Mouse (Mus musculus): ENCODE measurements around the gene Tgm6. TPM values are rescaled to one million over a fixed set of nuclear protein-coding genes. Genes with fewer than 3 reads are reported as not detected.
A peak's percentile ranks its signal among the peaks of the same experiment; 100 is the strongest.

Gene Tgm6
- total RNA-seq, 4 experiments from 2014 or later, result not detected

DNA sequence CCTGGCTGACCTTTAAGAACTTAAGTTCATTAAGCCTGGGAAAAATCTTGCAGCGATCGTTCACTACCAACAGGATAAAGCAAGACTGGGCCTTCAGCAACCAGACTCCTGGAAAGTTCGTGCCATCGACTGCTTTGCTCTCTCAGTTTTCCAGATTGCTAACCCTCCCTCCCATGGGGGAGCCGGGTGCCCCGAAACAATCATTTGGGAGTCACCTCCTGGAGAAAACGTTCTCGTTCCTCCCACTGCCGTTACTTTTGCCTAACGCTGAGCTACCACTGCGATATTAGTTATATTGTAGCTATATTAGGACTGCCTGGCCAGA, 66.1 kb downstream of the Tgm6 start:
- DNase-seq (ENCODE audit: low spot score), result no peak

DNA sequence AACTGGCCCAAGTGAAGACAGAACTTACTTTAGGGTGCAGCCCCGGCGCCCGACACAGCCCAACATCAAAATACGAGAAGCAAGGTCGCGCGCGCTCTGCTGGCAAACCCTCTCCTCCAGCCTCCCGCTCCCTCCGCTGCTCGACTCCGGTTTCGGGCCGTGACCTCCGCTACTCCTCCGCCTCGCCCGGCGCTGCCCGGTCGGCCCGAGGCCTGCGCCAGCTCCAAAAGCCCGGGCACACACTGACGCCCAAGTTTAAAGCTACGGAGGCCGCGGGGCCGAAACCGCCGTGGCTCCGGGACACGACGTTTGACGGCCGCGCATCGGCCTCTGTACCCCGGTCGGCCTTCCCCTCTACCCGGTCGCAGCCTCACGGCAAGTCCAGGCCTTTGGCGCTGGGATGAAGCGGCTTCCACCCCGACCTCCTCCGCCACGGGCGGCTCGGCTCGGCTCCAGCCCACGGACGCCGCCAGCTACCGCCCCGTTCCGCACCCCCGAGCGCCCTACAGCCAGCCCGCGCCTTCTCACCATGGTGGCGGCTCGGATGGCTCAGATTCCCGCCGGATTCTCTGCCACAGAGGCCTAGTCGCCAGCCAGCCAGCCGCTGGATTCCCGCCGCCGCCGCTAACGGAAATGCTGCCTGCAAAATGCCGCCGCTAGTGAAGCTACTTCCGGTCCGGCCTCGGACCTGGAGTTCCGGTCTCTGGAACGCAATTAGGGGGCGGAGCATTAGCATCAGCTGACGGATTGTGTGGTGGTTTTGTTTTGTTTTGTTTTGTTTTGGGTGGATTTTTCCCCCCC, 66.7 kb downstream of the Tgm6 start, which contains the start of gene Snrpb:
Snrpb (minus strand) TSS at position 698 of the 801 bp plus-strand sequence.
- peak; percentile 92 for DNase-seq (ENCODE audit: low spot score)

DNA sequence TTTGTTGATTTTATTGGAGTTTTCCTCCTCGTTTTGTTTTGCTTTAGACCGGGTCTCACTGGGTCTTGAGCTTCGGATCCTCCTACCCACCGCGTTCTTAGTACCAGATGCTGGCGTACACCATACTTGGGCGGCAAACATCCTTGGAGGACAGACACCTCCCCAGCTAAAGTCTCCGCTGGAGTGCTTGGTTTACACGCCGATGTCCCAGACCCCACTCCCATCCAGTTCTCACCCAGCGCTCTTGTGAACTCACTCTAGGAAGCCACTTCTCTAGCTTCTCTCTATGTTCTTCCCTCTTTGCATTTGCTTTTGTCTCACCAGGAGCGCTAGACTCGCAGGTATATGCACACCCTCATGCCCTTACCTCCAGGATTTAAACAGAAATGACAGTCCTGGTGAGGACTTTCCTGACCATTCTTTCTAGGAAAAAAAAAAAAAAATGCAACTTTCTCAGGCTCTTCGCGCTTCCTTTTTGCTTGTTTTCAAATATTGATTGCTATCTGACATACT, 67.3 kb downstream of the Tgm6 start:
- DNase-seq (ENCODE audit: low spot score), result no peak

DNA sequence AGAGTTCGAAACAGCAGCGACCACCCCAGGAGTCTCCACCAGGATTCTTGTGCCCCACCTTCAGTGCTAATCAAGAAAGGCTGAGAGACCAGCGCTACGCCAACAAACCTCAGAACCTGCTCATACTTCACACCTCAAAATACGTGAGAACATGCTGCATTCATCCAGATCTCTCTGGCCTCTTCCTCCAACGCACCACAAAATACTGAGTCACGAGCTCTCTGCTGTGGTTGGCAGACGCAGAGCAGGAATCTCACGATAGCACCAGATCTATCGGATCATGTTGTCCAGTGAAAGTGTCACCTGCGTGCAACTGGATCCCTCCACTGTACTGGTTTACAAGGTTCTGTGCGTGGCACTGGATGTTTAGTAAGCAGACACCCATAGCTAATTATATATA, 76.2 kb downstream of the Tgm6 start:
- no peak for DNase-seq (ENCODE audit: low spot score)

DNA sequence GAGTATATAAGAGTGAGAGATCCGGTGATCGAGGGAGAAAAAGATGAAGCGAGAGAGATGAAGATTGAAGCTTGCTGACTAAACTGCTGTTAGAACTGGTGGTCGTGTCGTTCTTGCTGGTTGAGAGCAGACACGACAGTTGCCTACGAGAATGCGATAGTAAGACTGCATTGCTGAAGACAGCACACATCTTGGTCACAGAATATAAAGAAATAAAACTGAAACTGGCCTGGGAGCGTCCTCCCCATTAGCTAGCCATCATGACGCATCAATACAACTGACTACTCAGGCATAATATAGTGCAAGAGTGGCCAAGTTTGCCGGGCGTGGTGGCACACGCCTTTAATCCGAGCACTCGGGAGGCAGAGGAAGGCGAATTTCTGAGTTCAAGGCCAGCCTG, 82.7 kb downstream of the Tgm6 start, which contains the start of gene Tmc2:
Tmc2 (plus strand) TSS at position 301 of the 400 bp plus-strand sequence.
- DNase-seq (ENCODE audit: low spot score), result no peak

DNA sequence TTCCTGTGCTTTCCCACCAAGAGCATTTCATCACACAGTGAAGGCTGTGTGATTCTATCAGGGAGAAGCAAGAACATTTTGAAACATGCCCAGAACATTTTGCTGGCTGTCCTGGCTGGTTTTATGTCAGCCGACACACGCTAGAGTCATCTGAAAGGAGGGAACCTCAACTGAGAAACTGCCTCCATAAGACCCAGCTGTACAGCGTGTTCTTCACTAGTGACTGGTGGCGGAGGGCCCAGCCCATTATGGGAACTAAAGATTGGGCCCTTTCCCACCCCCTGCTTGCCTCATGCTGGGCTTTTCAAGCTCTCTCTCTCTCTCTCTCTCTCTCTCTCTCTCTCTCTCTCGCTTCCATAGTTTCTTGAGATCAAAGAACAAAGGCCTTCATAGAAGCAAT, 88.7 kb downstream of the Tgm6 start:
- DNase-seq (ENCODE audit: low spot score), result no peak

Other genes starting within 250 kb of the Tgm6 start
- not detected for gene Tgm3, start 100.1 kb upstream of the Tgm6 start, total RNA-seq (2022)
- gene Snrpb, start 67.0 kb downstream of the Tgm6 start, total RNA-seq (2022), result 100 to 1,000 TPM; 111 to 128 (median 122) TPM
- not detected for gene Tmc2, start 82.8 kb downstream of the Tgm6 start, total RNA-seq (2022)
- gene Nop56, start 162.0 kb downstream of the Tgm6 start, total RNA-seq (2022), result 10 to 100 TPM; 25.5 to 44.1 (median 28.0) TPM
- 100 to 1,000 TPM; 719 to 848 (median 777) TPM for gene Idh3b, start 172.1 kb downstream of the Tgm6 start, total RNA-seq (2022)
- gene Ebf4, start 182.8 kb downstream of the Tgm6 start, total RNA-seq (2022), result under 1 TPM; 0.20 to 0.78 (median 0.58) TPM

Data from heart, adult 8-10 months (tissue).